Mouse (Mus musculus) spleen, postnatal 4 days (tissue): ENCODE data around the gene Lin52.

ENCODE experiments used
- DNase-seq, 2 experiments: peaks; one replicate each; pipeline ENCODE4 v3.0.0; 2022; ENCODE audit warnings: low spot score in 2 of 2

The Lin52 gene

DNA sequence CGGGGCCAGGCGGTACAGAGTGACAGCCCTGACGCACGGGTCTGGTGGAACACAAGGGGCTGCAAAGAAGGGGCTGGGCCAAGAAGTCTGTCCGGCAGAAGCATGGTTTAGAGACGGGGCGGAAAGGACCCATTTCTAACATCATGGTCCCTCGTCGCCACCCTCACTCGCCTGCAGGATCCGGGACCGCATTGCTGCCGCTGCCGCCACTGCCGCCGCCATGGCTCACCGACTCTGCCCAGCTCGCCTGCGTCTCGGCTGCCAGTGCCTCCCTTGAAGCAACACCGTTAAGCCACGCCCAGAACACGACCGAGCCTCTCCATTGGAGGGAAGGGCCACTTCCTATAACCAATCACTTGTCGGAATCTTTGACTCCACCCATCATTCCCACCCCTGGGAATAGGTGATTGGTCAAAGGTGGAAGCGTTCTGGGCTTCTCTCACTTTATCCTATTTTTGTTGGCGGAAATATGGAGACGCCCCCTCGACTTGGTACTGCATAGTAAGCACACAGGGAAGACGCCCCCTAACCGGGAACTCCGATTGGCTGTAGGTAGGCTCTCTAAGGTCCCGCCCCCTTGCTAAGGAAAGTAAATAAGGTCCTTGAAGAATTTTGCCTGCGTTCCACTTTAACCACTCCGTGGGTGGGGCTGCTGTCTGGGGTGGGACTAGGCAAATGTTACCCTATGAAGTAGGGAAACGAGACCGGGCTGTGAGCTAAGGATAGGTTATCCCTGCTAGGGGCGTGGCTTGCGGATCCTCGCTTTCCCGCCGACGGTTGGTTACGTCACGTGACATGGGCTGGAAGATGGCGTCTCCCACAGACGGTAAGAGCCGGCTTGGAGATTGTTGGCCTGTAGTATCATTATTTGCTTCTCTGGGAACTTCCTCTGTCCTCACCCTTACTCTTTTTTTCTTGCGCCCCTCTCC, at the start of gene Lin52, which contains the start of gene Aldh6a1:
Lin52 (plus strand) TSS at position 705 of the 929 bp plus-strand sequence.
Aldh6a1 (minus strand) TSS at position 287 of the 929 bp plus-strand sequence.
- DNase-seq, result peak; percentile 95 to 96

DNA sequence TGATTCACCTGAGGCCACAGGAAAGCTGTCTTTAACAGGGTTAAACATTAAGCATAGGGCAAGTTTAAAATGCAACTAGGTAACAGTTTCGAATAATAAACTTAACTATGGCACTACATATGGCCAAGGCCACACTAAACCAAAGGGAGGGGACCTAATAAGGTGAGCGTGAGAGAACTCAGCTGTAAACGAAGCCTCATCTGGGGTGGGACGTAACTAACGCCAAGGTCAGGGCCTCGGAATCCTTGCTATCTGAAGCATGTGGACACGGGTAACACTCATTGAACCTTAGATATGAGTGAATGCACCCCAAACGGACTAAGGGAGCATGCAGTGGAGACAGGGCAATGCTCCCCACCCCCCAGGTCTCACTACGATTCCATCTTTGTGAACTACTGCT, 48.3 kb upstream of the Lin52 start:
- no peak for DNase-seq

DNA sequence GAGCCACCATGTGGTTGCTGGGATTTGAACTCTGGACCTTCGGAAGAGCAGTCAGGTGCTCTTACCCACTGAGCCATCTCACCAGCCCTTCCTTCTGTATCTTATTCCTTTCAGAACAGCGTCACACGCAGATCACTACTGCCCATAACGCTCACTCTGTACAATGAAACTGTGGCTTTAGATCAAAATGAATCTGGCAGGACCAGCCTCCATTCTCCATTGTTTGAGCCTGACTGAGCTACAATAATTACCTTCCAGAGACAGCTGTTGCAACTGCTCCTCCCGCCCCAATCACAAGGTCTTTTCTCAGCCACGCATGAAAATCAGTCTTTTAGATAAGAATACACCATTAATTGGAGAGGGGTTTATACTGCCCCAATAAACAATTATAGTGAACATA, 46.7 kb upstream of the Lin52 start:
- no peak for DNase-seq

DNA sequence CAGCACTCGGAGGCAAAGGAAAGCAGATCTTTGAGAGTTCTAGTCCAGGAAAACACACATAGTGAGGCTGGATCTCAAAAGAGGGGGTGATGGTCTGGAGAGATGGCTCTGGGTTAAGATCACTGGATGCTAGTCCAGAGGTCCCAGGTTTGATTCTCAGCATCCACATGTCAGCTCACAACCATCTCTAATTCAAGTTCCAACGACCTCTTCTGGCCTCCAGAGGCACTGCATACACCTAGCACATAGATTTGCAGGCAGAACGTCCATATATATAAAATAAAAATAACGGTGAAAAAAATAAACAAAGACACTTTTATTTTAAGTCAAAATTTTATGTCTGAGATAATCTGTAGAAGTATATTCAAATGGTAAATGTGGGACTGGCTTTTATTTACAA, 44.0 kb upstream of the Lin52 start:
- DNase-seq, result no peak

DNA sequence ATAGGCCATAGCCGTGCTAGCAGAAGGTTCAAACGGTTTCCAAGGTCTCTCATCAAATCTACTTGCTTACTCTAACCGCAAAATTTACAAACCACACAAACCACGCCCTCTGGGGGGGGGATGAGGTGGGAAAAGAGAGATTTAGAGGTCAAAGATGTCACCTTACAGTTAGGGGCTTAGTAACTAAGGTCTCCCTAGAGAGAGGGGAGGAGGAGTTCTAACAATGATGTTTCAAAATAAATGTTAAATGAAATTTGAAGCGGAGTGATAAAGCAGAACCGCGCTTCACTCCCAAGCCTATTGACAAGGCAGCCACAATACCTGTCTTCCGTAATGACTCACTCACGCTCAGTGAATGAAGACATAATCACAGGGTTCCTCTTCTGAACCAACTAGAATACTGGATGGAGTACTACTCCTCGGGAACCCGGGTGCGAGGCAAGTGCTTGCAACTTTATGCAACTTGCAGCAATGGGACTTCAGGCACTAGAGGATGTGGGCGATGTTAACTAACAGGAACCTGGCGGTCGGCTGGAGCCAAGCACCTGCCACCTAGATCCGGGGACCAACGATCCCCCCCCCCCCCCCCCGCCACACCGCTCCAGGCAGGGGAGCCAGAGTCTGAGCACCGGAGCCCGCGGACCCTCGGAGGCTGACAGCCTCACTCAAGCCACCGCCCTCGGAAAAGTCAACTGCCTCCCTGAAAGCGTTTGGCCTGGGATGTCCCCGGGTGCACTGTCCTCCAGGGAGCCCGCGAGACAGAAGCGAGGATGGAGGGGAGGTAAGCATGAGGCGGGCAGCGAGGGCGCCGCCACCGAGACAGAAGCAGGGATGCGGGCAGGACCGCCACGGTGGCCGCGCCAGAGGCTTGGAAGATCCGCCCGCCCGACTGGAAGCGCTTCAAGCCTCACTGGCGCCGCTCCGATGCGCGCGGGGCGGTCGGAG, 43.1 kb upstream of the Lin52 start:
- DNase-seq, result peak in 1 of 2 experiments; percentile 65

DNA sequence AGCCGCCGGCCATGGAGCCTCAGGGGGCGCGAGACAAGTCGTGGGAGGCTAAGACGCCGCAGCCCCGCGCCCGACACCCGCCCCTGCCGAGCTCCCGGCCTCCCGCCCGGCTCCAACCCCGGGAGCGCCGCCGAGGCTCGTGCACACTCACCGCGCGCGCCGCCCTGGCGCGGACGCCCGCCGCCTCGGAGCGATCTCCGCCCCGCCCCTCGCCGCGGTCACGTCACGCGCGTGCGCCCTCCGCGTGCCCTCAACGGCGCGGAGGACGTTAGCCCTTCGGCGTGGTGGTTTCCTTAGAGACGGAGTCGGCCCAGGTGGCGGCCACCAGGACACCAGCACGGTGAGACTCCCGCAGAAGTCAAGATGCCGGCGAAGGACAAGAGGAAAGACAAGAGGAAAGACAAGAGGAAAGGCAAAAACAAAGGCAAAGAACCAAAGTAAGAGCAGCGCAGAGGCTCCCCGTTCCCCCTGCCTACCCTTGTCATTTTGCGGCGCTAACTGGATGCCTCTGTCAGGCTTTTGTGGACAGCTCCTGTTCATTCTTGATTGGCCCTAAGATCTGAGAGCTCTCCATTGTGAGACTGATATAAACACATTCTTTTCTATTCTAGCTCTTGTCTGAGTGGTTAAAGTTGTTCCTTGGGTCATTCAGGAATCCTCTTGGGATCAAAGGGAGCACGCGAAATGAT, 42.3 kb upstream of the Lin52 start, which contains the start of the genes Entpd5 and Bbof1:
Entpd5 (minus strand) TSS at position 211 of the 689 bp plus-strand sequence.
Bbof1 (plus strand) TSS at position 253 of the 689 bp plus-strand sequence.
- peak; percentile 89 to 95 for DNase-seq

DNA sequence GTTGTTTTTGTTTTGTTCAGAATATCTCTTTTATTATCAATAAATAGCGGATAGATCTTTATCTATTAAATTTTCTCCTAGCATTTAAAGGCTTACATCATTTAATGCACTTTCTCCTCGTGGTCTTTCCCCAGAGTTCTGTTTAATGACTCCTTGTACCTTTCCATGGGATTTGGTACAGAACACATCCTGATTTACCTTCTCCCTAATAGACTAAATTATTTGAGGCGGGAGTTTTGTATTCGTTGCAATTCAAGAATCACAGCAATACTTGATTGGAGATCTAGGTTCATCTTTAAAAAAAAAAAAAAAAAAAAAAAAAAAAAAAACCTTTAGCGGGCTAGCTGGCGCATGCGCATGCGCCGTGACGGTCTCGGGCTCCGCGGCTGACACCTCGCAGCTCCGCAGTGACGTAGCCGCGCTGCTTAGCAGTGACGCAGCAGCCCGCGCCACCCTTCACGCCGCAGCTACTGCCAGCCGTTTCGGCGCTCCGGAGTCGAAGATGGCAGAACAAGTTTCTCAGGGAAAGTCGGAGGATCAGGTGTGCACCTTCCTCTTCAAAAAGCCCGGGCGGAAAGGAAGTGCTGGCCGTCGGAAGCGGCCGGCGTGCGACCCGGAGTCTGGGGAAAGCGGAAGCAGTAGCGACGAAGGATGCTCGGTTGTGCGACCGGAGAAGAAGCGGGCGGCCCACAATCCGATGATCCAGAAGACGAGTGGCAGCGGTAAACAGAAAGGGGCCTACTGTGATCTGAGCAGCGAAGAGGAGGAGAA, 34.2 kb upstream of the Lin52 start, which contains the start of gene Rnf113a2:
Rnf113a2 (plus strand) TSS at position 363 of the 771 bp plus-strand sequence.
- DNase-seq, result peak; percentile 86 to 93

DNA sequence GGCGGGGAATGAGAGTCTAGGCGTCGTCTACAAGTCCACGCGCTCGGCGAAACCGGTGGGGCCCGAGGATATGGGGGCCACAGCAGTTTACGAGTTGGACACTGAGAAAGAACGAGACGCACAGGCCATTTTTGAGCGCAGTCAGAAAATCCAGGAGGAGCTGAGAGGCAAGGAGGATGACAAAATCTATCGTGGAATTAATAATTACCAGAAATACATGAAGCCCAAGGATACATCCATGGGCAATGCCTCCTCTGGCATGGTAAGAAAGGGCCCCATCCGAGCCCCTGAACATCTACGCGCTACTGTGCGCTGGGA, 33.7 kb upstream of the Lin52 start:
- no peak for DNase-seq

DNA sequence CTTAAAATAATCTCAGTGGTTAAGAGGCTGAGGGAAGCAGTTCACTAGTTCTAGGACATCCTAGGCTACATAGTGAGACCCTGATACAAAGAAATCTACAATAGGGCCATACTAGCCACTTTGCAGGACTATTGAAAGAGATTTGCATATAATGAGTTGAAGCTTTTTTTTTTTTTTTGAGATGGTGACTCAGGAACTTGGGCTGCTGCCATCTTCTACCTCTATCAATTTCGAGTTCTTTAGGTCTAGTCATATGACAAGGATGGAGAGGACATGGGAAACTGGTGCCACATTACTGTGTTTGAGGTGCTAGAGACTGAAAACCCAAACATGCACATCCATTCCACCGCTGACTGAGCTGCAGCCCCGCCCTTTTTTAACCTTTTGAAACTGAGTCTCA, 27.2 kb upstream of the Lin52 start:
- DNase-seq, result no peak

DNA sequence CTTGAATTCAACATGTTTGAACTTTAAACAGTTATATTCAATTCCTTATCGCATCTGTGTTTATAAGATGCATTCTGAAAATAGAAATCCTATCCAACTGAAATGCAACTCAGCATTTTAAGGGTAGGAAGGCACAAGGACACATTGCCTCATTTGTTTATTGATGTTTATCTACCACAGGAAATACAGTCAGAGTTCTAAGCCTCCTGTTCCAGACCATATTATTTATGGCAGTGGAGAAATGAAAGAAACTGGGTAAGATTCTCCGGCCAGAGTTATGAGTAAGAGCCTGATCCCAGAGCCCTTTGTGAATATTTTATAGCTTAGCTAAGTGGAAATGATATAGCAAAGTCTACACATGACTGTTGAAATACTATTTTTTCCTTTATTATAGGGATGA, 21.4 kb upstream of the Lin52 start:
- no peak for DNase-seq

DNA sequence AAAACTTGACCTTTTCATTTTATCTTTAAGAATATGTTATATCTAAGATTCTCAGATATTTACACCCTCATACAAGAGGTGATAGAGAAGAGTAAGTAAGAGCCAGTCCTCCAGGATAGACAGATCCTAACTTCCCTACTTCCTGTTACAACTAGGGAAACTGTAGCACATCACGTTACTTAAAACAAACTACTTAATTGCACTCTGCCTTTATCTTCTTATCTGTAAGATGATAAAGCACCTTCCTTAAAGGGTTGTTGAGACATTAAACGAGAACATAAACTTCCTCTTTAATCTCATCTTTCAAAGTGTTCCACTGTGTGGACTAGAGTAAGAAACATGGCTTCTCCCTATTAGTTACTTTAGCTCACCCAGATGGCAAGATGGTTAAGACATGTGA, 12.5 kb upstream of the Lin52 start:
- no peak for DNase-seq

DNA sequence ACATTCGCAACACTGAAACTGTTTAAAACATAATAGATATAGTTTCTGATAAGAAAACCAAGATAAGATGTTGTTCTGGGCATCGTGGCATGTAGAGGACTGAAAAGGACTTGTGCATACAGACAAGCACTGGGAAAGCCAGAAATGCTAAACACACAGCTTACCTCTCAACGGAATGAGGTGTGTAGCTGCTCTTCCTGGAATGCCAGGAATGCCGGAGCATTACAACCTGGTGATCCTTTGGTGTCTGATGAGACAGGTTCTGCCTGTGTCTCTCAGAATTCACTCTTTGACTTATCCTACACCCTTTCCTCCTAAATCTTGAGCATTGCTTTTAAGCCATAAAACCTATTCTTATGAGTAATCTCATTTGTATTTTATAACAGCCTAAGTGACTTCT, 8.7 kb upstream of the Lin52 start:
- DNase-seq, result no peak

DNA sequence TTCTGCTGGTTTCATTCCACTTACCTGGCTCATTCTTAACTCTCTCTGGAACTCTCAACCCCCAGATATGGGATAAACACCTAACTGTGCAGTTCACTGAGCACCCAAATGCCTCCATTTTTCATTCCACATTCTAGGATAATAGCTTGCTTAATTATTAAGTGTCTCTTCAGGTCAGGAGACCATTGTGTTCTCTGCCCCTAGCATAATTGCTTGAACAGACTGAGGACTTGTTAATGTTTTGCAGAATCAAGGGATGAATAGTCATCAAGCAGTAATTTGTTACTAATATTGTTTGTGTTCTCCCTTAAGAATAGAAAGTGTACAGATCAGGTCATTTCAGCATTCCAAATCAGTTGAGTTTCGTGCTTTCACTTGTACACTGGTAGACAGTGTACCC, 3.8 kb upstream of the Lin52 start:
- no peak for DNase-seq

DNA sequence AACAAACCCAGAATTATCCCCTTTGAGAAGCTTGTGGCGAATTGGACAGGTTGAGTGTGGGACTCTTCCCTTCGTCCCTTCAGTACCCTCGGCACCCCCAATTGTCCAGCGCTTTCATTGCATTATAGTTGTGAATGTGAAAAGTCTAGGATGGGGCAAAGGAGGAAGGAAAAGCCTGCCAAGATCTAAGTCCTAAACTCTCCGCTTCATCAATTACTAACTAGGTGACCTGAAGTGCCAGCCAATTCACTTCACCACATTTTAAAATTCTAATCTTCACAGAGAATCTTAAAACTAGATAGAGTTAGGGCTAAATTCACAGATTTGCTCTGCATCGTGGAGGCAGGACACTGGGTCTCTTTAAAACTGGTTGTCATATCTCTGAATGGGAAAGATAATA, 3.0 kb upstream of the Lin52 start:
- DNase-seq, result no peak

DNA sequence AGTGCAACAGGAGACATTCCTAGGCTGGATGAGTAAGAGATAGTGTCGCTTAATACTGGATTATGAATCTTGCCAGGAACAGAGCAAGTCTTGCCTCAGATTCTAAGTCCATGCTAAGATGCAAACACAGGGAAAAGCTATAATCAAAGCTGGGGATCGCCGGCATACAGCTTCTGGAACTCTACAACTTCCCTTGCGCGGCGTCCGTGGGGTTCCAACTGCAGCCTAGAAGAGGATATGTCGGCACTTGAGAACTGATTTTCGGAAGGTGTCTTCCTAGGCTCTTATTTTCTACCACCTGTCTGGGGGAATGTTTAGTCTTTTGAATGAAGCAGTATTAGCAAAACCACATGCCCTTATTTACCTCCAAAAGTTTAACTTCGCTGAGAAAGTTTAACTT, 1.3 kb upstream of the Lin52 start:
- no peak for DNase-seq

DNA sequence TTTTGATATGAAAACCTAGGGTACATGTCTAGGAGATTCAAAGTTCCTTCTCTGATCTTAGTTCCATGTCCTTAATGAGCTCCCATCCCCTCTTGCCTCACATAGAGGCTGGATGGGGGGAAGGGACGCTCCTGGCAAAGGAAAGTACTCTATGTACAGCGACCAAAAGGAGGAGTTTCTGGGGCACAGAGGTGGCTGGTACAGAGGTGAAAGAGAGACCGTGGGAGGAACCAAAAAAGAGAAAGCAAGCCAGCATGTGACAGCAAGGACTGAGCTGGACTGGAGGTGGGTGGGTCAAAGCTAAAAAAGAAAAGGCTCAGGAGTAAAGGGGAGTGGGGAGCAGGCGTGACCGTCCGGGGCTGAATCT, 888 bp upstream of the Lin52 start:
- DNase-seq, result no peak

DNA sequence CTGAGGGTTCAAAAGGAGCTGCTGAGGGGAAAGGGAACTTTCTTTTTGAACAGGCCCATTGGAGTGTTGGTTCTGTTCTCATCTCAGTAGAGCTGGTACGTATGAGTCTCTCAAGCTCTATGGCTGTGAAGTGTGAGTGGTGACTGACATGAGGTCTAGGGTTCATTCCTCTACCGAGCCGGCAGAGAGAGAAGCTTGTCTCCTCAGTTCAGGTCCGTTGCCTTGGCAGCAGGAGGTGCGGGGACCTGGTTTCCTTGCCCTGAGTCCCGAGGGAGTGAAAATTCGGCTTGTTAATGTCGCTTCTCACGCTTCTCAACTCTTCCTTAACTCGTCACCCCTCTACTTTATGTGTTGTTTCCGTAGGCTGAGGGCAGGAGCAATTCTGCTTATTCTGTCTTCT, 579 bp downstream of the Lin52 start:
- DNase-seq, result peak in 1 of 2 experiments; percentile 17

DNA sequence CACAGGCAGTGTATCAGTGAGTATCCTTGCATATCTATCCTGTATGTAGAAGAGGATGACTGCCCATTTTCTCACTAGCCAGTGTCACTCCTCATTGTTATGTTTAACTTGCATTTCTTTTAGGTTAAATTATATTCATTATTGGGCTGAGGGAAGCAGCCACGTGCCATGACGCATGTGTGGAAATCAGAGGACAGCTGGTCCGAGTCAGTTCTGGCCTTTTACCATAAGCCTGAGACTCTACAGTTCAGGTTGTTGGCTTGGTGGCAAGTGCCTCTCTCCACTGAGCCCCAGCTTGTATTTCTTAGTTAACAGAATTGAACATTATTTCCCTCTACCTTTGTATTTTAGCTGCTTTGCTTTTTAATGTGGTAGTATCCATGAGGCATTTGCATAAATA, 5.7 kb downstream of the Lin52 start:
- DNase-seq, result no peak

DNA sequence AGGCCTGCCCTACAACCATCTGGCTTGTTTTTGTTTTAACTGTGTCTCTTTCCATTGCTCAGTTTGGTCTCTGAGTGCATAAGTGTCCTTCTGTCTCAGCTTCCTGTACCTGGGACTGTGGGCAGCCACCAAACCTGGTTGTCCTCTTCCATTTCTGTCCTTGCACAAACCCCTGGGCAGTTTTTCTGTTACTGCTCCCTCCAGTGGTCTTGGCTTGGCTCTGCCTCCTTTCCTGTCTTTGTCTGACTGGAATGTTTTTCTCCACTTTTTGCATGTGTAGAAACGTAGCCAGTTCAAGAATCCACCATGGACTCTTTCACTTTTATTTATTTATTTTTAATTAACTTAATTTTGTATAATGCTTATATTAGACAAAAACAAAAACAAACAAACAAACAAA, 8.6 kb downstream of the Lin52 start:
- DNase-seq, result no peak

DNA sequence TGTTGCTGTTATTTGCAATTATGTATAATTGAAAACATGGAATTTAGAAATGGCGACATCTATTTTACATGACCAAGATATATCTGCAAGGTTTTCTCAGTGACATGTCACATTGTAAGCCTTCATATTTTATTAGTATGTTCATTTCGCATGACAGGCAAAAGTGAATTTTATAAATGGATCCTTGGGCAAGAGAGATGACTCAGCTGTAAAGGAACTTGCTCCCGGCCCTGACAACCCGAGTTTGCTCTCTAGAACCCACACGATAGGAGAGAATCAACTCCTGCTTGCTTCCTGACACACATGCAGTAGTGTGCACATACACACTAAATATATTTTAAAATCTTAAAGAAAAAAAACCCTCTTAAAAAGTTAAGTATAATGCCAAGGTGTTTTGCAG, 10.2 kb downstream of the Lin52 start:
- DNase-seq, result no peak

DNA sequence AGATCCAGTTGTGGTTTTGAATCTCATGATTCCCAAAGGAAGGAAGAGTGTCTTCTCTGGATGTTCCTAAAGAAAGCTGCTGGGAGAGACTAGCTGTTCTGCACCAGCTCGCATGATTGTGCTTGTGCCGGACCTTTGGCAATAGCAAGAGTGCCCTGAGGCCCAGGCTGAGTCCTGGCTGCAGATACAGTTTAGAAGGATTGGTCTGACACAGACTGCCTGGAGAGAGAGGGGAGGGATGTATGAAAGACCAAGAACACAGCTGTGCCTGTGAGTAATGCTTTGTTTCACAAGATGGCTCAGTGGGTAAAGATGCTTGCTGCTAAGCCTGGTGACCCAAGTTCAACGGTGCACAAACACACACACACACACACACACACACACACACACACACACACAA, 11.6 kb downstream of the Lin52 start:
- no peak for DNase-seq
